Mouse (Mus musculus) mouse embryonic stem cell (cell line): ENCODE results near the gene Nr0b2.
"Not testable (repeated sequence)": the region's sequence is repeated elsewhere in the genome, so short reads cannot be mapped to it uniquely, and the experiment has no call there.

Experiments
- in situ Hi-C, 2 experiments: fragments of 300-500 bp; cut with MboI; formaldehyde crosslinking; loops; 1 replicate in 1 of 2; 3 replicates in 1 of 2; pipeline ENCODE4 v1.14.3; 2019 to 2020; ENCODE audit warnings: low sequenced_read_pairs in 2 of 2, low pct_unique_long_range_greater_than_20kb in 1 of 2, mixed read lengths in 1 of 2; ENCODE audit not compliant: unreplicated experiment in 1 of 2

Nr0b2 gene

DNA sequence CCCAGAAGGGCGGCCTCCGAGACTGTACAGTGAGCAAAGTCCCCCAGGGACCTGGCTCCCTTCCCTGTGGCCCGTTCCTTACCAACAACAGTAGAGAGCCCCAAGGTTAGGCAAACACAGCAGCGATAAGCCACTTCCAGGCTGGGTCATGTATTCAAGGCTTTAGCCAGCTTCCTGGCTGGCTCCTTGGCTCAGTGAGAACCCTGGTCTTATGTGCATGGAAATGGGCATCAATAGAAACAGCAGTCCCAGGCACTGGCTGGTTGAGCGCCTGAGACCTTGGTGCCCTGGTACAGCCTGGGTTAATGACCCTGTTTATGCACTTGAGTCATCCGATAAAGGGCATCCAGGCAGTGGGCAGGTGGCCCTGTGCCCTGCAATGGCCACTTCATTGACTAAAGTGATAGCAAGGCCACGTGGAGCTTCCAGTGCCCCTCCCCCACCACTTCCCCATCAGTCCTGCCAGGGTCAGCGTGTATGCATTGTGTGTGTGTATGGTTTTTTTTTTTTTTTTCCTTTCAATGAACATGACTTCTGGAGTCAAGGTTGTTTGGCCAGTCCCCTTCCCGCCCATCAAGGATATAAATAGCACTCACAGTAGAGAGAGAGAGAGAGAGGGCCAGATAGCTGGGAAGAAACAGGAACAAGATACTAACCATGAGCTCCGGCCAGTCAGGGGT is at the start of gene Nr0b2:
Gene Nr0b2, plus strand, starts transcription at position 609 of the 680 bp plus-strand sequence.
- in situ Hi-C loops = no loop called here

DNA sequence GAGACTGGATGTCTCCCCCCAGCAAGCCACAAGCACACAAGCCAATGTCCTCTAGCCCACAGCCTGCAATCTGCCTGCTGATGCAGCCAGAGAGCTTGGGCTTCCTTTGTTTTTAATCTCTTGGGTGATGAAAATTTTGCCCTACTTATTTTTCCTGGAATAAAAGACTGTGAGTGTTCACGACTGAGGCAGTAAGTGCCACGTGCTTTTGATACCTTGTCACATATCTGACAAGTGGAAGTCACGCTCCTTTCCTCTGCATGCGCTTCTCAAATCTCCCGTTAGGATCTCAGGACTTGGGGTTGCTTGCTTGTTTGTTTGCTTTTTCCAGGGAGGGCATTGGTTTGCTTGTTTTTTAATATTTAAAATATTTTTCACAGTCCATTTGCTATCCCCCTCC is 48.9 kb upstream of the Nr0b2 start:
- in situ Hi-C loops = no loop called here

DNA sequence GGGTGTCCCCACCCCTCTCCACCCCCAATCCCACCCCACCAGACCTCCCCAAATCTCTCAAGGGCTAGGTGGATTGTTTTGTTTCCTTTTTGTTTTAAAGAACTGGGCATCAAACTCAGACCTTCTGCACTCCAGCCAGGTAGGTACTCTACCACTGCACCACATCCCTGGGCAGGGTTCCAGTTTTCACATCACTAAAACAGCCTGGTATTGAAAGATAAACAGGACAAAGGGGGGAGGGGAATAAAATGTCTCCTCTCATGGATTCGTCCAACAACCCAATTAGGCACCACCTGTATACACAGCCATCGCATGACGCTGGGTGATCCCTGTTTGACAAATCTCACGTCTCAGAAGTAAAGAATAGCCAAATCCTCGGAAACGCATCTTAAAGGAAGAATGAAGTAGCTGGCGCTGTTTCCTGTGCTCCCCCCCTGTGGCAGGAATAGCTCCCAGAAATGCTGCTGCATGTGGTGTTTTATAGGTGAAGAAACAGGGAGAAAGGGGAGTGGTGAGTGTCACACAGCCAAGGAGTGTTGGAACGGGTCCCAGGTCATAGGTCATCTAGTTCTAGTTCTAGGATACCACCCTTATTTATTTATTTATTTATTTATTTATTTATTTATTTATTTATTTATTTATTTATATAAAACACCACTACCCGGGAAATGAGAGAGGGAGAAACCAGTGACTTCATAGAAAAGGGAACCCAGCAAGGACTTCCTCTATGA is 48.3 kb upstream of the Nr0b2 start:
- in situ Hi-C loops = no loop called here

DNA sequence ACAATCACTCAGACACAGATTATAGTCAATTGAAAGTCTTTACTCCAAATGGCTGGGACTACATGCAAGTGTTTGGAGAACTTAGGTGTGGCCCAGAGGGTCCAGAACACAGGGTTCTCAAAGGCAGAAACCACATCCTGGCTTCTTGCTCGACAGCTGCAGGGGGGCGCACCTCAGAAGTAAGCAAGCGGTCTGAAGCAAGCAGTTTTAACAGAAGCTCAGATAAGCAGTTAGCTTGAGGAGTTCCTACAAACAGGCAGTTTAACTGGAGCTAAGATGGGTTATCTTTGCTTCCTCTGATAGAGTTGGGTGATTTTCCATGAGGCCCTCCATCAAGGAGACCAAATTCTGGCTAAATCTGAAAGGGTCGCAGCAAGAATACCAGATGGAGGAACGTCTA is 46.6 kb upstream of the Nr0b2 start:
- in situ Hi-C loops = no loop called here

DNA sequence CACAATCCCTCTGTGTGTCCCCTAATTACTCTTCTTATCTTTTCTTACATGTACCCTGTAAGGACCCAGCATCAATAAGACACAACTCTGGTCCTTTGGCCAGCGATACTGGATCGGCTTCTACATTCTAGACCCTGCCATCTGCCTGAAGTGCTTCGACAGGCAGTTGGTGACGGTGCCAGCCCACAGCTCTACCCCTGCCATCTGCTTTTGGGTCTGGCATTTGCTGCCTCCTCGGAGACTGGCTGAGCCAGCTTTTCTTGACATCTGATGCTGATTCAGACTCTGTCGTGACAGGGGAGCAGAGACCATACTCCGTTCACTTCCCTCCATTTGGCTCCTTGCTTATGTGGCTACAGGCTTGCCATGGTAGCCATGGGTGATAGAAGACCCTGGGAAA is 44.2 kb upstream of the Nr0b2 start:
- in situ Hi-C loops = no loop called here

DNA sequence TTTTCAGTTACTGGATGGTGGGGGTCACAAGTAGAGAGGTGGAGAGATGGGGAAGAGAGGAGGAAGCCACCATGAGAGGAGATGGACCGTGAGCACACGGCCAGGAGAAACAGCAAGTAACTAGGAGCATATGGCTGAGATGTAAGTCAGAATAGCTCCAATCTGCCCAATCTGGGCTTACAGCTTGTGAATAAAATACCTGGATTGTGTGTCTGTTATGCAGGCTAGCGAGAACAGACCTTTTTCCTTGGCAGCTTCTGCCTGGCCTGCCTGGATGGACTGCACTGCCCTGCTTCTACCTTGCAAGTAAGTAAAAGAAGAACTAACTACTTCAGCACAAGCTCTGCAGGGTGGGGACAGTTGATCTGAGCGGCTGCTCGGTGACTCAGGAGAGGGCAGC is 42.1 kb upstream of the Nr0b2 start:
- in situ Hi-C loops = no loop called here

DNA sequence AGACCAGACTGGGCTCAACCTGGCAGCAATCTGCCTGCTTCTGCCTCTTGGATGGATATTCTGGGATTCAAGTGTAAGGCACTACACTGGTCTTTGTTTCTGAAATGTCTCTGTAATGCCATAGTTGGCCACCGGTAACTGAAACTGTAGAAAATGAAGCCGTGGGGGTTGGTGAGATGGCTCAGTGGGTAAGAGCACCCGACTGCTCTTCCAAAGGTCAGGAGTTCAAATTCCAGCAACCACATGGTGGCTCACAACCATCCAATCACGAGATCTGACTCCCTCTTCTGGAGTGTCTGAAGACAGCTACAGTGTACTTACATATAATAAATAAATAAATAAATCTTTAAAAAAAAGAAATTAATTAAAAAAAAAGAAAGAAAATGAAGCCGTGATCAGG is 40.7 kb upstream of the Nr0b2 start:
- in situ Hi-C loops = not testable (repeated sequence)

DNA sequence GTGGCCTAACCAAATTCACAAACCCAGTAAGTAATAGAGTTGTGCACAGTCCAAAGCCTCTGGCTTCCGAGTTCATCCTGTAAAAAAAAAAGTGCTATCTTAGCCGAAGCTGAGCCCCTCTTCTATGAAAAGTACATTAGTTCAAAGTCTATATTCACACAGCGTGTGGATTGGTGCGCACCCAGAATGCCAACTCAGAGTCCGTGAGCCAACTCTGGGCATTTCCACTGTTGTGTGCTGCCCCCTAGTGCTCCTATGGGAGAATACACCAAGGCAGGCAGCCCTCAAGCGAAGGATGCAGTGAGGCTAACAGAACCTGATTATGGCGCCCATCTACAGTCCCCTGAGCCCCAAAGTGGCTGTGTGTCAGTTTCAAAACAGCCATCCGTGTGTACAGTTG is 40.2 kb upstream of the Nr0b2 start:
- in situ Hi-C loops = no loop called here

DNA sequence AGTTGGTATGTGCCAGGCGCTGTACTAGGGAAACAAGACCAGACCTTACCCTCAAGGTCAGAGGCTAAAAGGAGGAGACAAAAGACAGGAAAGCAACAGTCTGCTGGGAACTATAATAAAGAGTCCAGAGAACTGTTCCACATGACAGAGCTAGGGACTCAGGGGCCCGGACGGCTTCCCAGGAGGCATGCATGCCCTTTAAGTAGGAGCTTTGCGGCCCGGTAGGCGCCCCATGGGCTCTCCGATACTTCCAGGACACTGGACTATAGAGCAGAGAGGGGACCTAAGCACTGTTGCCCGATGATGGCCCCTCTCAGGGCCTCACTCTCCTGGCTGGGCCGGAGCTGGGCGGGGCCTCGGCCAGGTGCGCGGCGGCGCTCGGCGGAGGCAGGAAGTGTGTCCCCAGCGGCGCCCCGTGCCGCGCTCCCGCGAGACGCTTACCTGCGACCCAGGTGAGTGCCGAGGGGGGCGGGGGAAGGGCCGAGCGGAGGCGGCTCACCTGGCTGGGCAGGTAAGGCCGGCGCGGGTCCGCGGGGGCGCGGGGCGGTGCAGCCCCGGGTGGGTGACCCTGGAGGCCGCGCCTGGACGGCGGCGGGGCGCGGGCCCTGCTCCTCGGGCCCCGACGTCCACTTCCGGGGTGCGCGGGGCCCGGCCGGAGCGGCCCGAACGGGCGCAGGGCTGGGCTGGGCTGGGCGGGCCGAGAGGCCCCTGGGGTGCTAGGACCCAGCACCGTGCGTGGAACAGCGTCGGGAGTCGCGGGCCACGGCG is 34.4 kb upstream of the Nr0b2 start, which contains the start of gene Kdf1:
Gene Kdf1, plus strand, starts transcription at position 363 of the 768 bp plus-strand sequence.
- in situ Hi-C loops = no loop called here

DNA sequence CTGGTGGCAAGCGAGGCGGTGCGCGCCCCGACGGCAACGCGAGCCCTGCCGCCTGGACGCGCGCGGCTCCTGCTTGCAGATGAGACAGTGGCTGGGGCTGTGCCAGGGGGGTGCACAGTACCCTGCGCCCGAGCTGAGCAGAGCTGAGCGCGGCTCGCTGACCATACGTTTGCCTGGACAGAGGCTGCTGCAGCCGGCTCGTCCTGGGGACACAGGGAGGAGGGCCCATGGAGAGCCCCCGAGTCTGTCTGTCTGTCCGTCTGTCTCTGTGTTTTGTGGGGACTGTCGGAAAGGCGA is 33.9 kb upstream of the Nr0b2 start:
- in situ Hi-C loops = no loop called here

DNA sequence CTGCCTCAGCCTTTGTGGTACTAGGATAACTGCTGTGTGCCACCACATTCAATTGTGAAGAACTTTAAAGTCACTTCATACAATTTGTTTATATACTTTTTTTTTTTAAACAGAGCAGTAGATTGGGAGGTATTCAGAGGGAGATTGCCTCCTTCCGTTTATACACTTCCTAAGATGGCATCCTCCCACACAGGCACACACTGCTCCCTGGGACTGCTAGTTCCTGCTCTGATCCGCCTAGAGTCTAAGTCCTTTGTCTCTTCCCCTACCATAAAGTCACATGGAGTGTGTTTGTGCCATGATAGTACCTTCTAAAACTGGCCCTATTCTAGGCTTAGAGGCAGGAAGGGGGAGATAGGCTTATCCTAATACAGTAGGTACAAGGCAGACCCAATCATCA is 31.7 kb upstream of the Nr0b2 start:
- in situ Hi-C loops = no loop called here

DNA sequence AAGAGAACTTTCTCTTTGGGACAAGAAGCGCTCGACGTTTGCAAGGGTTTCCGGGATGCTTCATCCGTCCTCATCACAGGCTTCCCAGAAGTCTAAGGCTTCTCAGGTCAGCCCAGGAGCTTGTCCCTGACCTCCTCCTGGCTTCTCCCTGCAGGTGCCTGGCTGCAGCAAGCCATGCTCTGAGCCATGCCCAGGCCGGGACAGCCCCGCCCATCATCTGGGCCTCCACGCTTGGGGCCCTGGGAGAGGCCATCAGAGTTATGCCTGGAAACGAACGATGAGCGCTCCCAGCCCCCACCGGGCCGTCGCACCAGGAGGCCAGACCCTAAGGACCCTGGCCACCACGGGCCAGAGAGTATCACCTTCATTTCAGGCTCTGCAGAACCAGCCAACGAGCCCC is 25.4 kb upstream of the Nr0b2 start:
- in situ Hi-C loops = no loop called here

DNA sequence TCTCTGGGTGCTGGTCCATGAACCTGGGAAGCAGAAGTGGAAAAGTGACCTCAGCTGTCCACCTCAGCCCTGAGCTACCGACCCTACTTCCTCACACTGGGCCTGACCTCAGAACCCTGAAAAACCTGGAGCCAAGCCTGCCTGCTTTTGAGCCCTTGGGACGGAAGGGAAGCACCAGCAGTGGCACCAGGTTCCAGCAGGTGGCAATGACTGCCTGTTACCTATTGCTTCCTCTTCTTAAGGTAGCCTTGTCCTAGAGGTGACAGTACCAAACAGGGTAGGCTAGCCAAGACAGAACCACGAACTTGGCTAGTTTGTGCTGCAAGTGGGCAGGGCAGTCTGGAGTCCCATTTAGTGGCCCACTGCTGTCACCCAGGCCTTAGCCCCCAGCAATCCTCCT is 20.4 kb upstream of the Nr0b2 start:
- in situ Hi-C loops = no loop called here

DNA sequence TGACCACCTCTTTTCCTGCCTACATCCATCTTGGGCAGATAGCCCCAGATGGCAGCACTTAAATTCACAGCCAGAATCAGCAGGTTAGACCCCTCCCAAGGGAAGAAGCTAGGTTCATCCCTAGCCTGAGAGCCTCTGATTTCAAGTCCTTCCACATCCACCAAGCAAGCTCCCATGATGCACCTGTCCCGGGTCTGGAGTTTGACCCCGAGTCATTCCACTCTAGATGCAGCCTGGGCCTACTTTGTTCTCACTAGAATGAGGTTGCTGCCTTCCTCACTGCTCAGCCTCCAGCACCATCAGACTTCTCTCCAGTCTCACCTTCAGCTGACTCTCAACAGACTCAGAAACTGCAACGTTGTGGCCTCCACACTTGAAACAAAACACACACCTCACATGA is 17.1 kb upstream of the Nr0b2 start:
- in situ Hi-C loops = no loop called here

DNA sequence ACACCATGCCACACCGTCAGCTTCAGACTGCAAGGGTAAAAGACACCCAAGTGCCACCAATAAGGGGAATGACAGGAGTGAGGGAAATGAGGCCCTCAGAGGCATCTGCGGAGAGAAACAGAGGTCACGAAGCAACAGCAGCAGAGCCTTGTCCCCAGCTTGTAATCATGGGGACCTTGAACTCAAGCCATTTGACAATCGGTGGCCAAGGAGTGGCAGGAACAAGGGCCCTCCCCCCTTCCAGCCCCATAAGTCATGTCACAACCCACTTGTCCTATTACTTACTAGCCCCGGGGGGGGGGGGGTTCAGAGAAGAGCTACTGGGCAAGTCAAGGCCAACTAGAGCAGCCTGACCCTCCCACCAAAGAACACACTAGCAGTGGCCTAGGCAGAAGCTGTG is 16.5 kb upstream of the Nr0b2 start:
- in situ Hi-C loops = no loop called here

DNA sequence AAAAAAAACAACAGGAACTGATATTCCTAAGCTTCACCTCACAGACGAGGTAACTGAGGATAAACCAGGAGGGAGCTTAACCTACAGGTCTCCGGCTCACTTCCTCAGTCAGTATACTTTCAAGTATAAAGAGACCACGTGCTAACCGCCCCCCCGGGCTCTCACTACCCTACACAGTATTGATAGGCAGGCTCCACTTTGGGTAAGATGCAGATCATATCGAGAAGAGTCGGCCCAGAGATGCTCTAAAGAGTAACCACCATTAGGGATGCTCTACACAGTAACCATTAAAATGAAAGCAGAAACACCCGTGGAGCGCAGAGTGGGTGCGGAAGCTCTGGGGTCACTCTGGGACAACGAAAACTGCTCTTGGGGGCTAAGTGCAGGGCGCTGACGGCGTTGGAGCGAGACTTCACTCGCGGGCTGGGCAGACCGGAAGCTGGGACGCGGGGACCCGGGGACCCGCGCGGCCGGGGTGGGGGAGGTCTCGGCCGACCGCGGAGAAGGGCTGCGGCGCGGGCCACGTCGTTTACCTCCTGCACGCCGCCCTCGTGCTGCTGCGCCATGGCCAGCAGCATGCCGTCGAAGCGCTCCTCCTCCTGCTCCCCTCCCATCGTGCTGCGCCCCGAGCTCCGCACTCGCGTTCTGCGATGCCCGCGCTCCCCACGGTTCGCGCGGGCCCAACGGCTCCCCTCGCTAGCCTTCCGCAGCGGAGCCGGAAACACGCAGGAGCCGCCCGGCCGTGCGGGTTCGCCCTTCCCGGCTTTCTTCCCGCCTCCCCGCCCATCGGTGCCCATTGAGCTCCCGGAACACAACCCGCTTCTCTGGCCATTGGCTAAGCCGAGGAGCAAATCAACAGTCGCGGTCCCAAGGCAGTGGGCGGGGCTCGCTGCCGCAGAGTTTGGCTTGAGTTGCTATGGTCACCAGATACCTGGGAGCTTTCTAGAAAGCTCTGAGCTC is 7.6 kb upstream of the Nr0b2 start, which contains the start of gene Nudc:
Gene Nudc, minus strand, starts transcription at position 725 of the 960 bp plus-strand sequence.
- in situ Hi-C loops = no loop called here

DNA sequence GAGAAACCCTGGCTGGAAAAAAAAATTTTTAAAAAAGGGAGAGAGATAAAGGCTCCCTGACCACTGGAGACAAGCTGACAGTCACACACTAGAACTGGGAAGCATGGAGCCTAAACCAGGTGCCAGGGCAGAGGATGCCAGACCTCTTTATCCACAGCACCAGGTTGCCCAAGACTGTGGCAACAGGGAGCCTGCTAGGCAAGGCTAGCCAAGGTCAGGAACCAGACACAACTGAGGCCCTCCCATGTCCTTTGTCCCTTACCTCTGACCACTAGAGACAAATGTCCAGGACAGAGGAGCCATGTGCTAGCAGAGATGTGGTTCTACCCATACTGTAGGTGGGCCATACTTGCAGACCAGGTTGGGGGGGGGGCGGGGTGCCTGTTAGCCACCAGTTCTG is 1.1 kb upstream of the Nr0b2 start:
- in situ Hi-C loops = no loop called here

DNA sequence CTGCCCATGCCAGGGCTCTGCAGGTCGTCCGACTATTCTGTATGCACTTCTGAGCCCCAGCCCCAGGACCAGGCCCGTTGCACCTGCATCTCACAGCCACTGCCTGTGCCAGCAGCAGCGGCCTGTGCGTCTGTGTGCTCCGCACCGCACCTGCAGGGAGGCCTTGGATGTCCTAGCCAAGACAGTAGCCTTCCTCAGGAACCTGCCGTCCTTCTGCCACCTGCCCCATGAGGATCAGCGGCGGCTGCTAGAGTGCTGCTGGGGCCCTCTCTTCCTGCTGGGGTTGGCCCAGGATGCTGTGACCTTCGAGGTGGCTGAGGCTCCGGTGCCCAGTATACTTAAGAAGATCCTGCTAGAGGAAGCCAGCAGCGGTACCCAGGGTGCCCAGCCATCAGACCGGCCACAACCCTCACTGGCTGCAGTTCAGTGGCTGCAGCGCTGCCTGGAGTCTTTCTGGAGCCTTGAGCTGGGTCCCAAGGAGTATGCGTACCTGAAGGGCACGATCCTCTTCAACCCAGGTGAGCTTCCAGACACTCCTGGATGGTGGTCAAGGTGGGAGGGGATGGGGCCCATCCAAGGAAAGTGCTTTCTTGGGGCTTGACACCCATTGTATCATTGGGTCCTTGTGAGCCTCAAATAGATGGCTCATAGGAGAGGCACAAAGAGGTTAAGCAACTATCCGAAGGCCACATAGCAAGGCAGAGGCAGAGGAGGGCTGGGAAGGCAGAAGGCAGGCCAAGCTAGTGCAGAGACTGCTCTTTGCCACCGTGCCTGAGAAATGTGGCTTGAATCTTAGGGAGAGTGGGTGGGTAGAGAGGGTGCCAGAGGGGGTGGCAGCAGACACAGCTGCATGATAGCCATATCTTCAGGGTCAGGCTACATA is 513 bp downstream of the Nr0b2 start:
- in situ Hi-C loops = no loop called here
